Comparison of ENCODE assay signal across 9 mouse cellular contexts in genomic region chr7:79578851-79579241, GRCm38 (mm10). TPM values are rescaled to one million over a fixed set of nuclear protein-coding genes. Genes with fewer than 3 reads are reported as not detected.
DNase-seq lines count a peak whose midpoint lies in the region; ATAC-seq lines count a peak whose summit lies in the region.
"Had no signal": no experiment of that assay in that cellular context is flagged by ENCODE, and none has a peak within 500 bp of the region (broad histone marks: within the 10 kb centered on the region; RNA-seq: fewer than 3 reads in every experiment).

No protein-coding gene starts in this region.

- ATAC-seq in kidney, embryonic 14.5 days (ENCODE audit: low FRiP score, low TSS enrichment), result peak; percentile 60
- no peak for ATAC-seq in heart, embryonic 13.5 days (ENCODE audit: extremely low read depth, insufficient number of reproducible peaks, low FRiP score, low TSS enrichment)
- no peak for ATAC-seq in limb, embryonic 15.5 days (ENCODE audit: insufficient number of reproducible peaks, low FRiP score, low TSS enrichment, low read depth)
- ATAC-seq in neural tube, embryonic 15.5 days (ENCODE audit: low FRiP score), result peak; percentile 75

- 1% methylated on average over 20 of the region's 20 CpGs for WGBS in kidney, embryonic 14.5 days
- WGBS in heart, embryonic 13.5 days, result under 1% methylated on average over 20 of the region's 20 CpGs
- WGBS in limb, embryonic 15.5 days, result 2% methylated on average over 20 of the region's 20 CpGs
- 1% methylated on average over 20 of the region's 20 CpGs for WGBS in neural tube, embryonic 15.5 days

- peak overlapping the region; percentile 39; the same call in 1 of the 2 replicates for H3K27ac ChIP-seq in kidney, embryonic 14.5 days (ENCODE audit: low read depth, low read length)
- no peak overlapping the region for H3K27ac ChIP-seq in heart, embryonic 13.5 days (replicated peaks)
- peak overlapping the region; percentile 22; the same call in 1 of the 2 replicates for H3K27ac ChIP-seq in limb, embryonic 15.5 days
- H3K27ac ChIP-seq in neural tube, embryonic 15.5 days (replicated peaks), result peak overlapping the region; percentile 87

- no peak for DNase-seq in kidney, adult 9 months
- peak; percentile 66 for DNase-seq in R1 (ENCODE audit: low read depth, low spot score)
- DNase-seq in cerebellum, adult 8-10 months, result no peak
- DNase-seq in left cerebral cortex, adult 18-20 months (ENCODE audit: low spot score in 2 of 2), result no peak

- H3K4me1 ChIP-seq in kidney, embryonic 14.5 days (ENCODE audit: control insufficient read depth, insufficient read depth, low read length), result peaks cover 19% of the 10 kb centered on the region
- H3K4me1 ChIP-seq in heart, embryonic 13.5 days, result peaks cover 24% of the 10 kb centered on the region
- peaks cover 18% of the 10 kb centered on the region for H3K4me1 ChIP-seq in limb, embryonic 15.5 days
- peaks cover 25% of the 10 kb centered on the region for H3K4me1 ChIP-seq in neural tube, embryonic 15.5 days

- peak overlapping the region; percentile 60 for H3K4me2 ChIP-seq in kidney, embryonic 14.5 days (replicated peaks; ENCODE audit: low read depth, low read length)
- H3K4me2 ChIP-seq in heart, embryonic 13.5 days, result peak overlapping the region; percentile 69
- peak overlapping the region; percentile 45 for H3K4me2 ChIP-seq in limb, embryonic 15.5 days
- H3K4me2 ChIP-seq in neural tube, embryonic 15.5 days, result peak overlapping the region; percentile 63

- no peaks in the 10 kb centered on the region for H3K36me3 ChIP-seq in kidney, embryonic 14.5 days (ENCODE audit: control insufficient read depth, insufficient read depth, low read length)
- no peaks in the 10 kb centered on the region for H3K36me3 ChIP-seq in heart, embryonic 13.5 days
- no peaks in the 10 kb centered on the region for H3K36me3 ChIP-seq in limb, embryonic 15.5 days
- H3K36me3 ChIP-seq in neural tube, embryonic 15.5 days, result no peaks in the 10 kb centered on the region

- H3K4me3 ChIP-seq in kidney, embryonic 14.5 days (ENCODE audit: low read length), result peak overlapping the region; percentile 28
- H3K4me3 ChIP-seq in heart, embryonic 13.5 days, result peak overlapping the region; percentile 40
- H3K4me3 ChIP-seq in limb, embryonic 15.5 days, result peak overlapping the region; percentile 22
- peak overlapping the region; percentile 26 for H3K4me3 ChIP-seq in neural tube, embryonic 15.5 days (replicated peaks)

- peak overlapping the region; percentile 5; the same call in 1 of the 2 replicates for H3K9ac ChIP-seq in kidney, embryonic 14.5 days (ENCODE audit: low read depth, low read length)
- H3K9ac ChIP-seq in heart, embryonic 13.5 days, result peak overlapping the region; percentile 65
- no peak overlapping the region for H3K9ac ChIP-seq in limb, embryonic 15.5 days
- H3K9ac ChIP-seq in neural tube, embryonic 15.5 days (replicated peaks), result 0 out of 2 replicates have a peak overlapping the region, but pooled peaks have one; percentile 41

- H3K9me3 ChIP-seq in kidney, embryonic 14.5 days (ENCODE audit: control insufficient read depth, low read length), result no peaks in the 10 kb centered on the region
- H3K9me3 ChIP-seq in heart, embryonic 13.5 days, result no peaks in the 10 kb centered on the region
- H3K9me3 ChIP-seq in limb, embryonic 15.5 days, result no peaks in the 10 kb centered on the region
- no peaks in the 10 kb centered on the region for H3K9me3 ChIP-seq in neural tube, embryonic 15.5 days (replicated peaks)

- H3K27me3 ChIP-seq in kidney, embryonic 14.5 days (ENCODE audit: control insufficient read depth, insufficient read depth, low read length), result peaks cover 18% of the 10 kb centered on the region; the same call in 1 of the 2 replicates
- peaks cover 100% of the 10 kb centered on the region for H3K27me3 ChIP-seq in heart, embryonic 13.5 days (replicated peaks)
- H3K27me3 ChIP-seq in limb, embryonic 15.5 days, result peaks cover 77% of the 10 kb centered on the region
- H3K27me3 ChIP-seq in neural tube, embryonic 15.5 days (replicated peaks), result no peaks in the 10 kb centered on the region

RNA-seq across cellular contexts. Expression of gene Rhcg, which starts 38.6 kb away (rescaled TPM):
- 14.2 and 18.5 TPM in 2 replicates for polyA plus RNA-seq in kidney, embryonic 14.5 days (2014; fragmentation: Nextera tagmentation; extraction: Ambion mirVana)
- 0.25 TPM in 1 of 2 replicates, not detected in the other for polyA plus RNA-seq in heart, embryonic 13.5 days (2015; fragmentation: Nextera tagmentation; extraction: Ambion mirVana)
- not detected in 2 replicates for polyA plus RNA-seq in limb, embryonic 15.5 days (2015; fragmentation: Nextera tagmentation; extraction: Ambion mirVana)
- 5.4 and 6.5 TPM in 2 replicates for polyA plus RNA-seq in neural tube, embryonic 15.5 days (2015; fragmentation: Nextera tagmentation; extraction: Ambion mirVana)
- 1 to 10 TPM; 1.6 to 2.3 TPM for total RNA-seq in left cerebral cortex, adult 18-20 months (2021)
- total RNA-seq: MEL had no signal

Comparison
In these comparisons a context has a peak if more than half of its experiments do, and no peak if none do; other contexts are left out.
1. ATAC-seq: peak in kidney, embryonic 14.5 days (single experiment) and neural tube, embryonic 15.5 days (single experiment); none in heart, embryonic 13.5 days (single experiment) and limb, embryonic 15.5 days (single experiment).
2. Peak in every context shown above with its lines, with median percentiles within 50 percentile points of each other: H3K4me2 ChIP-seq and H3K4me3 ChIP-seq.